Mouse (Mus musculus): ENCODE measurements at regions not wholly inside any gene's neighbourhood (a gene's known extent, or its start where the extent isn't known, plus 50 kb on each side); places are given as distances from the start of the nearest gene placed in this dataset.

- ATAC-seq = no peak
Observed at GRCm38 (mm10) chr9:101306408-101306935, 54.9 kb upstream of the Ppp2r3a start.

GRCm38 (mm10) chr9:101305730-101306129, 54.1 kb upstream of the Ppp2r3a start:
- Histone ChIP-seq H3K27ac (no peak overlapping the region), H3K4me1 (no peaks in the 10 kb centered on the region), H3K9me3 (replicated peaks) (no peaks in the 10 kb centered on the region), H3K4me3 (no peak overlapping the region), H3K36me3 (no peaks in the 10 kb centered on the region), H3K27me3 (replicated peaks) (no peaks in the 10 kb centered on the region), H3K4me2 (no peak overlapping the region), H3K9ac (no peak overlapping the region)
- 65% methylated on average over 4 of the region's 4 CpGs for WGBS (ENCODE audit: insufficient replicate concordance)
- ATAC-seq = no peak

More at GRCm38 (mm10) chr9:101306408-101306935, 54.9 kb upstream of the Ppp2r3a start:
- WGBS (ENCODE audit: insufficient replicate concordance) = 75% methylated on average over 10 of the region's 10 CpGs
- Histone ChIP-seq H3K27ac (no peak overlapping the region), H3K9me3 (replicated peaks) (no peaks in the 10 kb centered on the region), H3K9ac (no peak overlapping the region), H3K36me3 (no peaks in the 10 kb centered on the region), H3K4me3 (no peak overlapping the region), H3K4me2 (no peak overlapping the region), H3K4me1 (no peaks in the 10 kb centered on the region), H3K27me3 (replicated peaks) (no peaks in the 10 kb centered on the region)

Measured in liver, embryonic 12.5 days (tissue).